Mouse (Mus musculus) megakaryocyte-erythroid progenitor cell, adult 5 weeks (primary cell): Measurements from ENCODE around the gene Gm2310. TPM values are rescaled to one million over a fixed set of nuclear protein-coding genes. Genes with fewer than 3 reads are reported as not detected.

Experiments
- polyA plus RNA-seq: library from polyadenylated mRNA; stranded (reverse); fragments of >175 nt; gene quantifications from 2 replicates; pipeline ENCODE4 v1.2.3, GENCODE M21; 2012

Gene Gm2310
- not detected in 2 replicates for polyA plus RNA-seq

GRCm38 (mm10) chr15:8519853-8520252, at the start of gene Gm2310:
Gene Gm2310, minus strand, starts transcription at chr15:8519953.

Other genes starting within 250 kb of the Gm2310 start
- gene Nipbl, start 75.5 kb downstream of the Gm2310 start, polyA plus RNA-seq, result 4.6 and 6.7 TPM in 2 replicates
- not detected in 2 replicates for gene Slc1a3, start 190.8 kb upstream of the Gm2310 start, polyA plus RNA-seq